Mouse (Mus musculus): ENCODE data around the gene Olfr206. TPM values are rescaled to one million over a fixed set of nuclear protein-coding genes. Genes with fewer than 3 reads are reported as not detected.

Gene Olfr206
- polyA plus RNA-seq (2017; shearing (Covaris generic)), result not detected

DNA sequence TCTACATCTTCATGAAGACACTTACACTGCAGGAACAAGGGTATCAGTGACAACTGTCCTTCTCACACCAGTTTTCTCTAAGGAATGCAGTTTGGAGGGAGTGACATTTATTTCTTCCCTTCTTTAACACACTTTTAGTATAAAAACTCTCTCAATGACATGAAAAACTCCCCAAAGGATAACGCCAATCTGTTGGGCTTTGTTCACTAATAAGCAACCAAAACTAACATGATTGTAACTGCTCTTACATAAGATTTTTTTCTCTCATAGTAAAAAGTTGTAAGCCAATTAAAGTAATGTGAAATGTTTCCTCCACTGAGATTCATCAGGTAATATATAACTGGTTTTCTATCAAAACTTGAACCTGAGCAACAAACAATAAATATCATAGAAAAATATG is at the start of gene Olfr206:
Gene Olfr206 (minus strand): TSS at position 101 of the 400 bp plus-strand sequence.

DNA sequence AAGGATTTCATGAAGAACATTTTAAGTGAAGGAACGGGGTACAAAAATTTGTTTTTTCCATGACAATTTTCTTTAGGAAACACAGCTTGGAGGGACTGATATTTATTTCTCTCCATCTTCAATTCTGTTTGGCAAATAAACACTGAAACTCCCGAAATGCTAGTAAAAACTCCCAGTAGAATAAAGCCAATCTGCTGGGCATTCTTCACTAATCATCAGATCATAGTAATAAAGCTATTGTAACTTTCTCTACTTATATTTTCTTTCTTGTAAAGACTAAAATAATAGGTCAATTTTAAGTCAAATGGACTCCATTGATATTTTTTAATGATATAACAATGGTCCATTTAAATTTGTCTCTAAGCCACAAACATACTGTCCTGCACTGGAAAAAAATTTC is 14.8 kb upstream of the Olfr206 start, which contains the start of gene Olfr209:
Gene Olfr209 (minus strand): TSS at position 101 of the 400 bp plus-strand sequence.

GRCm38 (mm10) chr16:59331038-59331437 is 18.0 kb downstream of the Olfr206 start, which contains the start of gene Olfr205:
TSS of gene Olfr205 (minus strand) at chr16:59331138.

DNA sequence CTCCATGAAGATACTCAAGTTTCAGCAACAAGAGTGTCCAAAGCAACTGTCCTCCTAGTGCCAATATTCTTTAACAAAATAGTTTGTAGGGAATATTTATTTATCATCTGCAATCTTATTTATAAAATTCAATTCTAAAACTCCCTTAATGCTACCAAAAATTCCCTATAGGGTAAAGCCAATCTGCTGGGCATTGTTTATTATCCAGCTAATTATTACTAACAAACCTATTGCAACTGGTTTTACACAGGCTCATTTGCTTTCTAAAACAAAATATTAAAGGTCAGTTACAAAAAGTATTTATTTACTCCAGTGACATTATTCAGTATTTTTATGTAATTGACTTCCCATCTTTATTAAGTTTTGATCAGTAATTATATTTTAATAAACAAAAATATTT is 30.9 kb downstream of the Olfr206 start, which contains the start of gene Olfr204:
Gene Olfr204 (minus strand): TSS at position 101 of the 400 bp plus-strand sequence.

DNA sequence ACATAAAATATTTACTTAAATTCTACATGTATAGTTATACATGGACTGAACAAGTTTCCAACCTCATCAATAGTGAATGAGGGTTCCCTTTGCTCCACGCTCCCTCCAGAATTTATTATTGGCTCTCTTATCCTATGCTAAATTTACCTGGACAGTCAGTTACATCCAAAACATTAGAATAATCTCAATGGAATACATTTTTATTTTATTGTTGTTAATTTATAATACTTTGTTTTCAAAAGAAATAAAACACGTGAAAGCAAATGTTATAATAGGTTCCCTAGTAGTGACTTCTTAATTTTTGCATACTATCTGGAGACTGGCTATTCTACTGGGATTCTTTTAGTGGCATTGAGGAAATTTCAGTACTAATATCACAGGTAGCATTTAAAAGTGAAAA is 50.5 kb downstream of the Olfr206 start, which contains the start of gene Olfr203:
Gene Olfr203 (plus strand): TSS at position 301 of the 400 bp plus-strand sequence.

Other genes starting within 250 kb of the Olfr206 start
- not detected for gene Olfr193, start 237.4 kb downstream of the Olfr206 start, polyA plus RNA-seq (2017; shearing (Covaris generic))
- not detected for gene Olfr194, start 228.2 kb downstream of the Olfr206 start, polyA plus RNA-seq (2017; shearing (Covaris generic))
- not detected for gene Olfr195, start 202.2 kb downstream of the Olfr206 start, polyA plus RNA-seq (2017; shearing (Covaris generic))
- not detected for gene Olfr196, start 178.8 kb downstream of the Olfr206 start, polyA plus RNA-seq (2017; shearing (Covaris generic))
- not detected for gene Olfr198, start 145.7 kb downstream of the Olfr206 start, polyA plus RNA-seq (2017; shearing (Covaris generic))
- not detected for gene Olfr199, start 129.5 kb downstream of the Olfr206 start, polyA plus RNA-seq (2017; shearing (Covaris generic))
- gene Olfr201, start 76.6 kb downstream of the Olfr206 start, polyA plus RNA-seq (2017; shearing (Covaris generic)), result 0.32 TPM
- gene Olfr202, start 62.5 kb downstream of the Olfr206 start, polyA plus RNA-seq (2017; shearing (Covaris generic)), result not detected
- not detected for gene Olfr203, start 50.4 kb downstream of the Olfr206 start, polyA plus RNA-seq (2017; shearing (Covaris generic))
- not detected for gene Olfr204, start 31.0 kb downstream of the Olfr206 start, polyA plus RNA-seq (2017; shearing (Covaris generic))
- not detected for gene Olfr205, start 18.1 kb downstream of the Olfr206 start, polyA plus RNA-seq (2017; shearing (Covaris generic))
- not detected for gene Olfr209, start 14.7 kb upstream of the Olfr206 start, polyA plus RNA-seq (2017; shearing (Covaris generic))
- gene Gabrr3, start 58.1 kb upstream of the Olfr206 start, polyA plus RNA-seq (2017; shearing (Covaris generic)), result not detected
- gene Riox2, start 122.5 kb upstream of the Olfr206 start, polyA plus RNA-seq (2017; shearing (Covaris generic)), result 70.8 TPM

All from effector memory CD4-positive, alpha-beta T cell, adult 7 months (primary cell).